Mouse (Mus musculus) MEL (cell line): ENCODE results near the gene Cdk1. TPM values are rescaled to one million over a fixed set of nuclear protein-coding genes. Genes with fewer than 3 reads are reported as not detected.

Experiments
- DNase-seq: peaks from one replicate; pipeline ENCODE4 v3.0.0; 2011; ENCODE audit warnings: low read depth, low spot score
- H3K27ac ChIP-seq: 2 replicates; pipeline ENCODE4 v1.5.1; 2012; ENCODE audit warnings: low read depth, mild to moderate bottlenecking, control low read depth, low read length, moderate library complexity; ENCODE audit not compliant: control insufficient read depth
- H3K27me3 ChIP-seq, 2 experiments: fragments of 150-350 bp in 1 of 2; sonication (generic) in 1 of 2; 2 replicates each; pipeline ENCODE4 v1.6.1; 2012; ENCODE audit warnings: low read length in 2 of 2, mild to moderate bottlenecking in 2 of 2, improper control_type of control experiment in 1 of 2, moderate library complexity in 1 of 2; ENCODE audit not compliant: insufficient read depth in 2 of 2, control insufficient read depth in 1 of 2
- H3K36me3 ChIP-seq, 2 experiments: 2 replicates each; pipeline ENCODE4 v1.6.1; 2012 to 2014; ENCODE audit warnings: low read length in 2 of 2, improper control_type of control experiment in 1 of 2, inconsistent platforms in 1 of 2, mild to moderate bottlenecking in 1 of 2; ENCODE audit not compliant: insufficient read depth in 2 of 2, control insufficient read depth in 1 of 2
- H3K4me1 ChIP-seq, 2 experiments: fragments of 150-350 bp in 1 of 2; sonication (generic) in 1 of 2; 2 replicates each; pipeline ENCODE4 v1.6.1; 2012; ENCODE audit warnings: low read length in 2 of 2, improper control_type of control experiment in 1 of 2, mild to moderate bottlenecking in 1 of 2; ENCODE audit not compliant: insufficient read depth in 2 of 2, control insufficient read depth in 1 of 2
- H3K4me3 ChIP-seq, 2 experiments: fragments of 150-350 bp in 1 of 2; sonication (generic) in 1 of 2; 2 replicates each; pipeline ENCODE4 v1.5.1; 2012; ENCODE audit warnings: low read depth in 2 of 2, low read length in 2 of 2, mild to moderate bottlenecking in 2 of 2, moderate library complexity in 2 of 2, control low read depth in 1 of 2, improper control_type of control experiment in 1 of 2; ENCODE audit not compliant: control insufficient read depth in 1 of 2, insufficient read depth in 1 of 2
- H3K79me2 ChIP-seq: 2 replicates; pipeline ENCODE4 v1.6.1; 2012; ENCODE audit warnings: mild to moderate bottlenecking, low read length, moderate library complexity; ENCODE audit not compliant: control insufficient read depth, poor library complexity, insufficient read depth
- H3K9ac ChIP-seq: 2 replicates; pipeline ENCODE4 v1.6.1; 2012; ENCODE audit warnings: low read depth, mild to moderate bottlenecking, control low read depth, low read length, moderate library complexity; ENCODE audit not compliant: control insufficient read depth, poor library complexity, severe bottlenecking
- H3K9me3 ChIP-seq: fragments of 150-350 bp; sonication (generic); replicated peaks from 2 replicates; pipeline ENCODE4 v1.6.1; 2012; ENCODE audit warnings: mild to moderate bottlenecking, low read length, improper control_type of control experiment, moderate library complexity; ENCODE audit not compliant: insufficient read depth
- CHD2 ChIP-seq: IDR thresholded peaks from 2 replicates; pipeline ENCODE4 v1.6.1; 2011; ENCODE audit warnings: low read length, improper control_type of control experiment
- E2F4 ChIP-seq: IDR thresholded peaks from 2 replicates; pipeline ENCODE4 v1.6.1; 2011; ENCODE audit warnings: low read depth, low read length, improper control_type of control experiment, borderline replicate concordance
- HCFC1 ChIP-seq: IDR thresholded peaks from 2 replicates; pipeline ENCODE4 v1.6.1; 2012; ENCODE audit warnings: low read depth, mild to moderate bottlenecking, inconsistent platforms, low read length, improper control_type of control experiment, moderate library complexity
- JUND ChIP-seq: IDR thresholded peaks from 2 replicates; pipeline ENCODE4 v1.6.1; 2011; ENCODE audit warnings: low read depth, mild to moderate bottlenecking, improper control_type of control experiment, low read length
- MAFK ChIP-seq: IDR thresholded peaks from 2 replicates; pipeline ENCODE4 v1.6.1; 2011; ENCODE audit warnings: low read depth, mild to moderate bottlenecking, low read length, improper control_type of control experiment, borderline replicate concordance
- MAX ChIP-seq: IDR thresholded peaks from 2 replicates; pipeline ENCODE4 v1.6.1; 2011; ENCODE audit warnings: low read length, improper control_type of control experiment
- MAZ ChIP-seq: IDR thresholded peaks from 2 replicates; pipeline ENCODE4 v1.6.1; 2012; ENCODE audit warnings: low read depth, mild to moderate bottlenecking, inconsistent platforms, low read length, improper control_type of control experiment
- MXI1 ChIP-seq: IDR thresholded peaks from 2 replicates; pipeline ENCODE4 v1.6.1; 2011; ENCODE audit warnings: mild to moderate bottlenecking, low read depth, low read length, improper control_type of control experiment
- MYC ChIP-seq: IDR thresholded peaks from 2 replicates; pipeline ENCODE4 v1.6.1; 2011; ENCODE audit warnings: low read depth, mild to moderate bottlenecking, low read length, improper control_type of control experiment, moderate library complexity
- NELFE ChIP-seq: IDR thresholded peaks from 2 replicates; pipeline ENCODE4 v1.6.1; 2011; ENCODE audit warnings: low read depth, low read length, improper control_type of control experiment
- POLR2A ChIP-seq, 2 experiments: IDR thresholded peaks; 2 replicates each; pipeline ENCODE4 v1.6.1; 2011 to 2012; ENCODE audit warnings: low read length in 2 of 2, mild to moderate bottlenecking in 2 of 2, control low read depth in 1 of 2, improper control_type of control experiment in 1 of 2, low read depth in 1 of 2, moderate library complexity in 1 of 2; ENCODE audit not compliant: control insufficient read depth in 1 of 2, insufficient read depth in 1 of 2, poor library complexity in 1 of 2
- SIN3A ChIP-seq: IDR thresholded peaks from 2 replicates; pipeline ENCODE4 v1.6.1; 2012; ENCODE audit warnings: low read length, improper control_type of control experiment, inconsistent platforms
- TCF12 ChIP-seq: IDR thresholded peaks from 2 replicates; pipeline ENCODE4 v1.6.1; 2014; ENCODE audit warnings: low read depth, mild to moderate bottlenecking, inconsistent platforms, low read length, improper control_type of control experiment, moderate library complexity
- UBTF ChIP-seq: IDR thresholded peaks from 2 replicates; pipeline ENCODE4 v1.6.1; 2012; ENCODE audit warnings: low read depth, mild to moderate bottlenecking, inconsistent platforms, low read length, improper control_type of control experiment, moderate library complexity, borderline replicate concordance; ENCODE audit not compliant: insufficient read depth
- USF2 ChIP-seq, 2 experiments: IDR thresholded peaks; 2 replicates each; pipeline ENCODE4 v1.6.1; 2011 to 2012; ENCODE audit warnings: improper control_type of control experiment in 2 of 2, low read length in 2 of 2, borderline replicate concordance in 1 of 2, inconsistent platforms in 1 of 2, low read depth in 1 of 2, mild to moderate bottlenecking in 1 of 2; ENCODE audit not compliant: insufficient read depth in 1 of 2
- ZNF384 ChIP-seq: IDR thresholded peaks from 2 replicates; pipeline ENCODE4 v1.6.1; 2012; ENCODE audit warnings: low read depth, mild to moderate bottlenecking, inconsistent platforms, low read length, improper control_type of control experiment
- polyA plus RNA-seq, 2 experiments: library from polyadenylated mRNA; stranded (reverse) in 1 of 2; unstranded in 1 of 2; fragments of >175 nt in 1 of 2; fragments of >200 nt in 1 of 2; gene quantifications; 2 replicates each; pipeline versions ENCODE4 v1.2.1 to v1.2.4; 2012; ENCODE audit warnings: low replicate concordance in 2 of 2, low read depth in 1 of 2; ENCODE audit not compliant: insufficient read length in 2 of 2, insufficient read depth in 1 of 2, missing spikeins in 1 of 2
- total RNA-seq: library from RNA; depleted of rRNA; stranded (reverse); fragments of 300-350 nt; gene quantifications from 2 replicates; pipeline ENCODE4 v1.2.3, GENCODE M21; 2012

The Cdk1 gene
- total and polyA plus RNA-seq, 3 experiments = 223 to 562 (median 311) TPM

DNA sequence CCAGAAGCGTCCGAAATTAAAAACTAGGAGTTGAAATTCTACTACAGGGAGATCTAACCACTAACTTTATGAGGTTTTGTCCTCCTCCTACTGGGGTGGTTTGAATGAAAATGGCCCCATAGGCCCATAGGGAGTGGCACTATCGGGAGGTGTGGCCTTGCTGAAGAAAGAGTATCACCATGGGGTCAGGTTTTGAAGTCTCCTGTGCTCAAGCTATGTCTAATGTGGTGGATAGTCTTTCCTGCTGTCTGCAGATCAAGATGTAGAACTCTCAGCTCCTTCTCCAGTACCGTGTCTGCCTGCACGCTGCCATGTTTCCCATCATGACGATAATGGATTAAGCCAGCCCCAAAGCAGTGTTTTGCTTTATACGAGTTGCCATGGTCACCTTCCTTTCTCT lies 27.9 kb downstream of the Cdk1 start:
- no peaks in the 10 kb centered on the region for H3K9me3 ChIP-seq
- H3K27ac ChIP-seq = no peak overlapping the region
- no peaks in the 10 kb centered on the region for H3K36me3 ChIP-seq
- H3K9ac ChIP-seq = no peak overlapping the region
- no peaks in the 10 kb centered on the region for H3K4me1 ChIP-seq
- H3K79me2 ChIP-seq = no peaks in the 10 kb centered on the region
- no peak for DNase-seq
- TF ChIP-seq NELFE = no peak
- no peak for TF ChIP-seq SIN3A
- no peak for TF ChIP-seq MXI1
- TF ChIP-seq E2F4 = no peak
- no peak for TF ChIP-seq UBTF
- no peak for TF ChIP-seq CHD2
- TF ChIP-seq, all 39 proteins: peak for 0
- H3K4me3 ChIP-seq = no peak overlapping the region
- H3K27me3 ChIP-seq = no peaks in the 10 kb centered on the region

DNA sequence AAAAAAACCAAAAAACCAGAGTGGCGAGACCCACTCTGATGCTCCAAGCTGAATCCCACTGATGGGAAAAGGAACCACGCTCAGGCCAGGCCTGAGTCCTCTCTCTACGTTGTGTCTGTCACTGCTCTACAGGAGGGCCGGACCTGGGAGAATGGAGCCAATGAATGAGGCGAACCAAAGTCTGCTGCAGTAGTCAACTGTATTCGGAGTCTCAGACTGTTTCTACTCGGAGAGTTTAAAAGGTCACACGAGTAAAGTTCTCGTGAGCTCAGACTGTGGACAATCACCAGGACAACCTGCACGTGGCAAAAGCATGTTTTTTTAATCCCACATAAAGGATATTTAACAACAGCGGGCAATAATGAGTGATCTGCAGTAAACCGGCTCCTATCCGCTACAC lies 28.8 kb downstream of the Cdk1 start:
- H3K27me3 ChIP-seq = no peaks in the 10 kb centered on the region
- no peak overlapping the region for H3K9ac ChIP-seq
- no peaks in the 10 kb centered on the region for H3K79me2 ChIP-seq
- H3K27ac ChIP-seq = no peak overlapping the region
- H3K4me3 ChIP-seq = no peak overlapping the region
- TF ChIP-seq UBTF = no peak
- TF ChIP-seq POLR2A (IDR thresholded peaks at IDR 0.05; ENCODE audit: control insufficient read depth in 1 of 2, insufficient read depth in 1 of 2, low read depth in 1 of 2, low read length in 2 of 2, poor library complexity in 1 of 2) = no peak
- no peak for TF ChIP-seq HCFC1
- no peak for TF ChIP-seq MAX
- no peak for TF ChIP-seq MXI1
- no peak for TF ChIP-seq MAZ
- no peak for TF ChIP-seq TCF12
- no peak for TF ChIP-seq MAFK
- no peak for TF ChIP-seq USF2 (IDR thresholded peaks at IDR 0.05; ENCODE audit: borderline replicate concordance in 1 of 2, insufficient read depth in 1 of 2, low read depth in 1 of 2, low read length in 2 of 2)
- no peak for TF ChIP-seq ZNF384
- TF ChIP-seq MYC = no peak
- no peak for TF ChIP-seq JUND
- no peak for TF ChIP-seq E2F4
- H3K36me3 ChIP-seq = no peaks in the 10 kb centered on the region
- no peak for DNase-seq
- no peaks in the 10 kb centered on the region for H3K9me3 ChIP-seq
- no peaks in the 10 kb centered on the region for H3K4me1 ChIP-seq
